Mouse (Mus musculus) limb, embryonic 15.5 days (tissue): ENCODE measurements at regions not wholly inside any gene's neighbourhood (a gene's known extent, or its start where the extent isn't known, plus 50 kb on each side); places are given as distances from the start of the nearest gene placed in this dataset.

ENCODE experiments used
- ATAC-seq: fragments of 200-750 bp; cut with Nextera tagmentation; 2 replicates; pipeline ENCODE4 v1.8.0; 2017; ENCODE audit warnings: low read depth, moderate TSS enrichment; ENCODE audit not compliant: insufficient number of reproducible peaks, low FRiP score, low TSS enrichment
- H3K27ac ChIP-seq: fragments of 300-500 bp; sonication (generic); 2 replicates; pipeline ENCODE4 v1.5.1; 2015; ENCODE audit warnings: moderate library complexity, mild to moderate bottlenecking, inconsistent platforms
- H3K27me3 ChIP-seq: fragments of 300-500 bp; sonication (generic); 2 replicates; pipeline ENCODE4 v1.6.1; 2015; ENCODE audit warnings: inconsistent platforms
- H3K36me3 ChIP-seq: fragments of 300-500 bp; sonication (generic); 2 replicates; pipeline ENCODE4 v1.6.1; 2015; ENCODE audit warnings: inconsistent platforms
- H3K4me1 ChIP-seq: fragments of 300-500 bp; sonication (generic); 2 replicates; pipeline ENCODE4 v1.6.1; 2015; ENCODE audit warnings: inconsistent platforms
- H3K4me2 ChIP-seq: fragments of 300-500 bp; sonication (generic); 2 replicates; pipeline ENCODE4 v1.6.1; 2015; ENCODE audit warnings: mild to moderate bottlenecking, inconsistent platforms
- H3K4me3 ChIP-seq: fragments of 300-500 bp; sonication (generic); 2 replicates; pipeline ENCODE4 v1.5.1; 2015; ENCODE audit warnings: mild to moderate bottlenecking, inconsistent platforms
- H3K9ac ChIP-seq: fragments of 300-500 bp; sonication (generic); 2 replicates; pipeline ENCODE4 v1.6.1; 2015; ENCODE audit warnings: inconsistent platforms
- H3K9me3 ChIP-seq: fragments of 300-500 bp; sonication (generic); 2 replicates; pipeline ENCODE4 v1.6.1; 2016; ENCODE audit warnings: inconsistent platforms
- WGBS: fragments of 180-500 bp; shearing (Covaris S2); methylation state at CpG from one replicate; pipeline ENCODE4 v1.1.7; 2015; 5-methylcytosine and 5-hydroxymethylcytosine counted together

DNA sequence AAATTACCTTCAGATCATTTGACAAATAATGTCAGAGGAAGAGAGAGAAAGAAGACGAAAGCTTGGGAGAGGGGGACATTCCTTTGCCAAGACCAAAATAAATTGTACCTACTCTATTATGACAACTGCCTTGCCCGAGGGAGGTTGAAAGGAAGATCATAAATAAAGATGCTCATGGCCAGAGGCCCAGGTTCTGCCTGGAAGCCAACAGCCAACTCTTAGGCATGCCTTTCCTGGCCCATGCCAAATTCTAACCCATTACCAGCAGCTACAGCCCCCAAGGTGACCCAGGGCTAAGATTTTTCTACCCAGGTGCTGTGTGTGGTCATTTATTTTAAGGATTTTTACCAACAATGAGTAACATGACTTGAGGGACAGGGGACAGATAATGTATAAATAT, 54.9 kb downstream of the Cbln1 start:
- ATAC-seq: no peak
- Histone ChIP-seq H3K27me3 (no peaks in the 10 kb centered on the region), H3K9me3 (no peaks in the 10 kb centered on the region), H3K4me2 (no peak overlapping the region), H3K9ac (no peak overlapping the region), H3K4me3 (no peak overlapping the region), H3K36me3 (no peaks in the 10 kb centered on the region), H3K27ac (no peak overlapping the region), H3K4me1 (no peaks in the 10 kb centered on the region)
- WGBS: 63% methylated on average over 2 of the region's 2 CpGs

- Histone ChIP-seq H3K4me1 (no peaks in the 10 kb centered on the region), H3K27me3 (no peaks in the 10 kb centered on the region), H3K9ac (no peak overlapping the region), H3K4me2 (no peak overlapping the region), H3K4me3 (no peak overlapping the region), H3K27ac (no peak overlapping the region), H3K36me3 (no peaks in the 10 kb centered on the region), H3K9me3 (no peaks in the 10 kb centered on the region)
- no peak for ATAC-seq
- 78% methylated on average over 3 of the region's 3 CpGs for WGBS
These were observed 57.3 kb downstream of the Cbln1 start for GRCm38 (mm10) chr8:87415051-87415630.

GRCm38 (mm10) chr8:87389016-87389415, 83.4 kb downstream of the Cbln1 start:
- WGBS: 69% methylated on average over 2 of the region's 2 CpGs
- no peaks in the 10 kb centered on the region for H3K27me3 ChIP-seq
- no peak overlapping the region for H3K4me2 ChIP-seq
- no peaks in the 10 kb centered on the region for H3K4me1 ChIP-seq
- H3K9ac ChIP-seq: no peak overlapping the region
- no peak overlapping the region for H3K4me3 ChIP-seq
- ATAC-seq: no peak
- H3K36me3 ChIP-seq: no peaks in the 10 kb centered on the region
- no peak overlapping the region for H3K27ac ChIP-seq
- H3K9me3 ChIP-seq: no peaks in the 10 kb centered on the region

DNA sequence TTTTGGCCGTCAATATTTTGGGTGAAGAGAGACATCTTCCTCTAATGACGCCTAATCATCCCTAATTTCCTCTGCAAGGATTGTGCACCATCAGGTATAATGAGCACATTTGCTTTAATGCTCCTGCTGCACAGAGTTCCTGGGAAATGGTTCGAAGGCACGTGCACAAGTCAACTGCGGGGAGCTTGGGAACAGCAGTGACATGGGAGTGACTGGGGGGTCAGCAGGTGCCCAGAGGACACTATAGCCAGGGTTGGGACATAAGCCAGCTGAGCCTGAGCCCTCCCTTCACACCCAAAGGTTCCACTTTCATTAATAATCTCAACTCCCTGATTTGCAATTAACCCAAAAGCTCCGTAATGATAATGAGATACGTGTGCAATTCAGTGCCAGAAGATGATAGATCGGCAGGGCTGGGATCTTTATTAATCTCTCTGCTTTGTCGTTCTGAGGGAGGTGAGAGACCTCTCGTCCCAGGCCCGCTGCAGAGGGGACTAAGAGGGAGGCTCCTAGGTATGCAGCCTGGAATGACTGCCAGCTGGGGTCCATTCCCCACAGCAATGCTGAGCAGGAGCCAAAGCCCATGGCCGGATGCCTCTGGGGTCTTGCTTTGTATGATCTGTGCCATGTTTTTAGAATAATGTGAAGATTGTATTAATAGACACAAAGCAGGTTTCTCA, 88.7 kb downstream of the Cbln1 start:
- H3K4me3 ChIP-seq: no peak overlapping the region
- WGBS: 57% methylated on average over 12 of the region's 12 CpGs
- H3K9ac ChIP-seq: no peak overlapping the region
- H3K27me3 ChIP-seq: peaks cover 7% of the 10 kb centered on the region; the same call in 1 of the 2 replicates
- no peaks in the 10 kb centered on the region for H3K36me3 ChIP-seq
- H3K4me2 ChIP-seq: no peak overlapping the region
- H3K27ac ChIP-seq: no peak overlapping the region
- no peaks in the 10 kb centered on the region for H3K4me1 ChIP-seq
- H3K9me3 ChIP-seq: no peaks in the 10 kb centered on the region
- no peak for ATAC-seq

DNA sequence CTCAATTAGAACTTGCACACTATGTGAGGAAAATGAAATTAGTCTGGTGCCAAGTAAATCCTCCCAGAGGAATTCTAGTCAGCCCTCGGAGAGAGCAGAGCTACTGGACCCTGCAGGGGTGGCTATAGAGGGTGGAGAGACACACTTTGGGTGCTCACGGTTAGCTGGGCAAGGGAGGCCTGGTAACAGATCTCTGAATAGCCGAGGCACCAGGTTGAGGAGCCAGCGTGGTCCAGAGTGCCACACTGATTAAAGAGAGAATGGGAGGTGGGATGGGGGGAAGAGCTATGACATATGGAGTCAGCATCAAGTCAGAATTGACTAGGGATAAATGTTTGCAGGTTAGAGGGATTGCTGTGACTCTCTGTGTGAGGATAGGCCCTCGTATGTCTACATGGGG, 90.1 kb downstream of the Cbln1 start:
- H3K4me1 ChIP-seq: no peaks in the 10 kb centered on the region
- no peaks in the 10 kb centered on the region for H3K36me3 ChIP-seq
- H3K9ac ChIP-seq: no peak overlapping the region
- ATAC-seq: no peak
- H3K27ac ChIP-seq: no peak overlapping the region
- 81% methylated on average over 5 of the region's 5 CpGs for WGBS
- no peak overlapping the region for H3K4me3 ChIP-seq
- H3K27me3 ChIP-seq: peaks cover 12% of the 10 kb centered on the region; the same call in 1 of the 2 replicates
- no peaks in the 10 kb centered on the region for H3K9me3 ChIP-seq
- H3K4me2 ChIP-seq: no peak overlapping the region

DNA sequence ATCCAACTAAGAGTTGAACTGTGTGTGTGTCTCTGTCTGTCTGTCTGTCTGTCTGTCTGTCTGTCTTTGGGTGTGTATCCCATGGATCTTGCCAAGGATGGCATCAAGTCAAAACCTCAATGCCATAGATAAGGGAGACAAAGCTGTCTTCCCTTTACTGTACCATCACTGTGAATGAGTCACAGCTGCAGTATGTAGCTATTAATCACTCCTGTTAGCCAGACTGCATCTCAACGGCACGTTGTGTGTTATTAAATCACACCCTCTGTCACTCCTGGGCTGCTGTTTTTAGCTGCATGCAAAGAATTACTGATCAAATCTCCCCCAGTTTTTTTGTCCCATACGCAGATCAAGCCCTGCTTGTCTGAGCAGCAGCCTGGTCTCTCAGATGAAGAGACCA, 91.6 kb downstream of the Cbln1 start:
- WGBS: 33% methylated on average over 3 of the region's 3 CpGs
- ATAC-seq: no peak
- H3K9ac ChIP-seq: no peak overlapping the region
- H3K36me3 ChIP-seq: no peaks in the 10 kb centered on the region
- H3K4me1 ChIP-seq: no peaks in the 10 kb centered on the region
- H3K4me3 ChIP-seq: no peak overlapping the region
- no peak overlapping the region for H3K27ac ChIP-seq
- H3K4me2 ChIP-seq: no peak overlapping the region
- H3K27me3 ChIP-seq: peaks cover 12% of the 10 kb centered on the region; the same call in 1 of the 2 replicates
- H3K9me3 ChIP-seq: no peaks in the 10 kb centered on the region

GRCm38 (mm10) chr8:87379296-87379695, 93.1 kb downstream of the Cbln1 start:
- no peak overlapping the region for H3K27ac ChIP-seq
- no peak for ATAC-seq

DNA sequence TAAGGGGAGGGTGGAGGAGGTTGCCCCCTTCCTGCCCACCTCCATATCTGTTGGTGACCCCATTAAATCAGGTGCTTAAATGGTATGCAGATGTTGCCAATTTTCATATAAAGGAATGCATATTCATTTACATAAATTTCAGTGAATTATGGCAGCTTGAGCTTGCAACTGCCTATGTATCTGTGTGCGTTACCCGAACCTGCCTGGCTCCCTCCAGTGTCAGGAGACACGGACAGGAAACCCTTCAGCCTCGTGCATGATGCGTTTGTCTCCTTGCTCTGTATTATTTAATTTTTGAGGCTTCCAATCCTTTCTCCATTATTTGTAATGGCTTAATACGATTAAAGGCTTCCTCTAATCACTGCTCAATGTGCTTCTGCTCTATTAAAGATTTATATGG, 98.4 kb downstream of the Cbln1 start:
- Histone ChIP-seq H3K4me2 (no peak overlapping the region), H3K4me1 (peaks cover 18% of the 10 kb centered on the region)
- 10% methylated on average over 6 of the region's 6 CpGs for WGBS

More at GRCm38 (mm10) chr8:87379296-87379695, 93.1 kb downstream of the Cbln1 start:
- Histone ChIP-seq H3K36me3 (no peaks in the 10 kb centered on the region), H3K4me2 (no peak overlapping the region), H3K4me1 (peaks cover 6% of the 10 kb centered on the region; the same call in 1 of the 2 replicates), H3K9me3 (no peaks in the 10 kb centered on the region), H3K4me3 (no peak overlapping the region), H3K9ac (no peak overlapping the region), H3K27me3 (peaks cover 12% of the 10 kb centered on the region; the same call in 1 of the 2 replicates)
- 85% methylated on average over 8 of the region's 8 CpGs for WGBS

DNA sequence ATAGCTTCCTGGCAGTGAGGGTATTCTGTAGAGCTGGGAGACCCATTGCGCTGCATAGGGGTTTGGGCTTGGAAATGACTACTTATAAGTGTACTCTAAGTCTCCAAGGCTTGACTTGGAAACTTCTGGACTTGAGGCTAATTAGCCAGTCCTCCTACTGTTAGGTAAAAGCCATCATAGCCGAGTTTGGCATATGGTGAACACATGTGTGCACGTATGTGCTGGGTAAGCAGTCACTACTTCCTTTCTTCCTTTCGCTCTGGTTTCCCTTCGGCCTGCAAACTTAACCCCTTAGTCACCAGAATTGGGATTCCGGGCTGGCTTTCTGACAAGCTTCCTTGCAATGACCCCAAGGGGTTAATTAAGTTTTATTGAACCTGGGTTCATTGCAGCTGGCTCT, 98.9 kb downstream of the Cbln1 start:
- H3K27ac ChIP-seq: no peak overlapping the region
- H3K4me3 ChIP-seq: no peak overlapping the region
- ATAC-seq: no peak
- no peaks in the 10 kb centered on the region for H3K36me3 ChIP-seq
- H3K9me3 ChIP-seq: no peaks in the 10 kb centered on the region
- 2% methylated on average over 6 of the region's 6 CpGs for WGBS
- no peak overlapping the region for H3K4me2 ChIP-seq
- no peak overlapping the region for H3K9ac ChIP-seq
- H3K4me1 ChIP-seq: peaks cover 18% of the 10 kb centered on the region
- peaks cover 10% of the 10 kb centered on the region; the same call in 1 of the 2 replicates for H3K27me3 ChIP-seq

More for the DNA sequence above, 98.4 kb downstream of the Cbln1 start:
- Histone ChIP-seq H3K27me3 (peaks cover 10% of the 10 kb centered on the region; the same call in 1 of the 2 replicates), H3K9me3 (no peaks in the 10 kb centered on the region), H3K27ac (no peak overlapping the region), H3K4me3 (no peak overlapping the region), H3K36me3 (no peaks in the 10 kb centered on the region), H3K9ac (no peak overlapping the region)
- no peak for ATAC-seq

- peaks cover 4% of the 10 kb centered on the region; the same call in 1 of the 2 replicates for H3K27me3 ChIP-seq
- H3K4me2 ChIP-seq: no peak overlapping the region
- H3K4me3 ChIP-seq: no peak overlapping the region
- no peak for ATAC-seq
- H3K36me3 ChIP-seq: no peaks in the 10 kb centered on the region
- H3K27ac ChIP-seq: no peak overlapping the region
- H3K9me3 ChIP-seq: no peaks in the 10 kb centered on the region
- H3K9ac ChIP-seq: no peak overlapping the region
- H3K4me1 ChIP-seq: peaks cover 18% of the 10 kb centered on the region
These were observed 100.3 kb downstream of the Cbln1 start for GRCm38 (mm10) chr8:87372061-87372460.

- 79% methylated on average over 3 of the region's 3 CpGs for WGBS
These were observed 102.2 kb downstream of the Cbln1 start for GRCm38 (mm10) chr8:87370194-87370593.

DNA sequence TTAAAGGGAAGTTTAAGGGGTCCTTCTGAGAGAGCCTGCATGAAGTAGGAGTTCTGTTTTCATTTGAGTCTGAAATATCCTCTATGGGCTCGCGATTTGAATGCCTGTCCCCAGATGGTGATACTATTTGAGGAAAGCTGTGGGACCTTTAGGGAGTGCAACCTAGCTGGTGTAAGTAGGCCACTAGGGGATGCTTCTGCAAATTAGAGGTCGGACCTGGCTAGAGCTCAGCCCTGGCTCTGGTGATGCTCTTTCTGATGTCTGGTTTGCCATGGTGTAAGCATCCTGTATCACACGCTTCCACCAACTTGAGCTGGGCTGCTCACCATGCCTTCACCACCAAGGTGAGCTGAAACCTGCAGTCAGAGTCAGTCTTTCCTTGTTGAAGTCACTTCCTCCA, 121.9 kb downstream of the Cbln1 start:
- H3K36me3 ChIP-seq: no peaks in the 10 kb centered on the region
- no peak overlapping the region for H3K4me2 ChIP-seq
- no peaks in the 10 kb centered on the region for H3K9me3 ChIP-seq
- no peak overlapping the region for H3K4me3 ChIP-seq
- 75% methylated on average over 4 of the region's 4 CpGs for WGBS
- no peaks in the 10 kb centered on the region for H3K4me1 ChIP-seq
- no peaks in the 10 kb centered on the region for H3K27me3 ChIP-seq
- H3K27ac ChIP-seq: no peak overlapping the region
- ATAC-seq: no peak
- no peak overlapping the region for H3K9ac ChIP-seq

More at GRCm38 (mm10) chr8:87370194-87370593, 102.2 kb downstream of the Cbln1 start:
- no peak overlapping the region for H3K4me3 ChIP-seq
- no peak overlapping the region for H3K27ac ChIP-seq
- H3K27me3 ChIP-seq: 0 out of 2 replicates have a peak, but pooled peaks cover 4% of the 10 kb centered on the region
- peaks cover 18% of the 10 kb centered on the region for H3K4me1 ChIP-seq
- H3K36me3 ChIP-seq: no peaks in the 10 kb centered on the region
- no peak overlapping the region for H3K9ac ChIP-seq
- no peak overlapping the region for H3K4me2 ChIP-seq
- ATAC-seq: no peak
- no peaks in the 10 kb centered on the region for H3K9me3 ChIP-seq
